Mouse (Mus musculus) frontal cortex, postnatal 25 days (tissue): ENCODE measurements around the gene Gm29735.
"Not testable (repeated sequence)": the region's sequence is repeated elsewhere in the genome, so short reads cannot be mapped to it uniquely, and the experiment has no call there.

ENCODE experiments used
- DNase-seq, 2 experiments: peaks; one replicate each; pipeline ENCODE4 v3.0.0; 2022; ENCODE audit warnings: low spot score in 2 of 2

Gm29735 gene

DNA sequence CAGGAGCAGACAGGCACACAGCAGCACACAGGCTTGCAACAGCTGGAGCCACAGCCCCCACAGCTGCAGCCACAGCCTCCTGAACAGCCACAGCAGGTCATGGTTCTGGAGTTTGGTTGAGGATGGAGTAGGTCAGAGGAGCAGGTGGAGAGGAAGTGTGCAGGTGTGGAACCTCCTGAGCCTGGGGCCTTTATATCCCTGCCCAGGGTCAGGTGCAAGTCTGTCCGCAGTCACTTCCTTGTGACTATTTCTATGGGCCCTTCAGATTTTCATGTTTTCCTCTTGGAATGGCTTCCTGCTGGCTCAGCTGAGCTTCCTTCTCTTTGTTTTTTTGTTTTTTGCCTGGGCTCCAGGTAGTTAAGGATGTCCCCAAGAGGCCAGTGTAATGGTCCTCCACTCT, 36.3 kb downstream of the Gm29735 start, which contains the start of gene Gm45618:
Gene Gm45618, minus strand, starts transcription at position 101 of the 400 bp plus-strand sequence.
- DNase-seq, result not testable (repeated sequence)

DNA sequence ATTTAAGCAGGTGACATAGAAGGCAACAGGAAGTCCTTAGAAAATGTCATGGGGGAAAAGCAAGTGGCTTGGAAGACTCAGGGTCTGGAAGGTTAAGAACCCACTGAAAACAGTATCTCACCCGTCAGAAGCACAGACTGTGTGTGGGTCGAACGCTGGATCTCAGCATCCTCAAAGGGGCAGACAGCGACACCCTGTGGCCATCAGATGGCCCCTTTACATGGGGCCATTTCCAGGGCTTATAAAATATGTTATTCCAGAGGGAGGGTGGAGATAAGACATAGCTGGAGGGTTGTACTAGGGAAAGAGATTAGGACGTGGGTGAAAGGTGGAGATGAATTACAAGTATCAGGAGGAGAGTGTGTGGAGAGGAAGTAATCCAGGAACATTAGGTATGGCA, 37.3 kb downstream of the Gm29735 start:
- no peak for DNase-seq
